Mouse (Mus musculus): ENCODE measurements around the gene Myl4. TPM values are rescaled to one million over a fixed set of nuclear protein-coding genes. Genes with fewer than 3 reads are reported as not detected.

Myl4 gene
- polyA plus RNA-seq, 1 experiment = 3.8 TPM

GRCm38 (mm10) chr11:104619084-104620022 is 68.9 kb downstream of the Myl4 start:
- H3K4me3 ChIP-seq (ENCODE audit: low read depth, low read length) = no peak overlapping the region
- H3K9me3 ChIP-seq (replicated peaks; ENCODE audit: control insufficient read depth, insufficient read depth, low read length, poor library complexity, severe bottlenecking) = no peaks in the 10 kb centered on the region
- H3K4me1 ChIP-seq (ENCODE audit: control insufficient read depth, insufficient read depth, low read length) = no peaks in the 10 kb centered on the region
- H3K27me3 ChIP-seq (ENCODE audit: control insufficient read depth, insufficient read depth, low read length, poor library complexity, severe bottlenecking) = no peaks in the 10 kb centered on the region
- no peaks in the 10 kb centered on the region for H3K36me3 ChIP-seq (ENCODE audit: control insufficient read depth, insufficient read depth, low read length, poor library complexity, severe bottlenecking)
- H3K9ac ChIP-seq (ENCODE audit: low read depth, poor library complexity, severe bottlenecking) = no peak overlapping the region
- TF ChIP-seq CTCF (IDR thresholded peaks at IDR 0.05; ENCODE audit: low read depth, low read length) (no peak), POLR2A (IDR thresholded peaks at IDR 0.05; ENCODE audit: insufficient read depth, low read length) (no peak), EP300 (IDR thresholded peaks at IDR 0.05; ENCODE audit: insufficient read depth, low read depth, low read length) (no peak)
- 0 out of 2 replicates have a peak overlapping the region, but pooled peaks have one; percentile 25 for H3K27ac ChIP-seq (ENCODE audit: insufficient read depth, low read length)

GRCm38 (mm10) chr11:104622040-104622962 is 71.8 kb downstream of the Myl4 start:
- Histone ChIP-seq H3K36me3 (ENCODE audit: control insufficient read depth, insufficient read depth, low read length, poor library complexity, severe bottlenecking) (no peaks in the 10 kb centered on the region), H3K27me3 (ENCODE audit: control insufficient read depth, insufficient read depth, low read length, poor library complexity, severe bottlenecking) (no peaks in the 10 kb centered on the region), H3K9me3 (replicated peaks; ENCODE audit: control insufficient read depth, insufficient read depth, low read length, poor library complexity, severe bottlenecking) (no peaks in the 10 kb centered on the region), H3K4me1 (ENCODE audit: control insufficient read depth, insufficient read depth, low read length) (no peaks in the 10 kb centered on the region), H3K27ac (ENCODE audit: insufficient read depth, low read length) (no peak overlapping the region), H3K4me3 (ENCODE audit: low read depth, low read length) (no peak overlapping the region), H3K9ac (ENCODE audit: low read depth, poor library complexity, severe bottlenecking) (no peak overlapping the region)
- TF ChIP-seq EP300 (IDR thresholded peaks at IDR 0.05; ENCODE audit: insufficient read depth, low read depth, low read length) (no peak), POLR2A (IDR thresholded peaks at IDR 0.05; ENCODE audit: insufficient read depth, low read length) (no peak), CTCF (IDR thresholded peaks at IDR 0.05; ENCODE audit: low read depth, low read length) (no peak)

- Histone ChIP-seq H3K27ac (ENCODE audit: insufficient read depth, low read length) (no peak overlapping the region), H3K36me3 (ENCODE audit: control insufficient read depth, insufficient read depth, low read length, poor library complexity, severe bottlenecking) (no peaks in the 10 kb centered on the region), H3K9me3 (replicated peaks; ENCODE audit: control insufficient read depth, insufficient read depth, low read length, poor library complexity, severe bottlenecking) (no peaks in the 10 kb centered on the region), H3K27me3 (ENCODE audit: control insufficient read depth, insufficient read depth, low read length, poor library complexity, severe bottlenecking) (no peaks in the 10 kb centered on the region), H3K4me1 (ENCODE audit: control insufficient read depth, insufficient read depth, low read length) (no peaks in the 10 kb centered on the region), H3K9ac (ENCODE audit: low read depth, poor library complexity, severe bottlenecking) (no peak overlapping the region), H3K4me3 (ENCODE audit: low read depth, low read length) (no peak overlapping the region)
- TF ChIP-seq EP300 (IDR thresholded peaks at IDR 0.05; ENCODE audit: insufficient read depth, low read depth, low read length) = 0 out of 2 replicates have a peak, but pooled peaks have one; percentile 38
- TF ChIP-seq POLR2A (IDR thresholded peaks at IDR 0.05; ENCODE audit: insufficient read depth, low read length) = no peak
- peak; percentile 9 for TF ChIP-seq CTCF (IDR thresholded peaks at IDR 0.05; ENCODE audit: low read depth, low read length)
Measured at GRCm38 (mm10) chr11:104624791-104625391, 74.4 kb downstream of the Myl4 start.

- TF ChIP-seq POLR2A (IDR thresholded peaks at IDR 0.05; ENCODE audit: insufficient read depth, low read length) = no peak
- Histone ChIP-seq H3K9ac (ENCODE audit: low read depth, poor library complexity, severe bottlenecking) (no peak overlapping the region), H3K27ac (ENCODE audit: insufficient read depth, low read length) (no peak overlapping the region), H3K36me3 (ENCODE audit: control insufficient read depth, insufficient read depth, low read length, poor library complexity, severe bottlenecking) (no peaks in the 10 kb centered on the region), H3K4me3 (ENCODE audit: low read depth, low read length) (no peak overlapping the region), H3K9me3 (replicated peaks; ENCODE audit: control insufficient read depth, insufficient read depth, low read length, poor library complexity, severe bottlenecking) (no peaks in the 10 kb centered on the region), H3K4me1 (ENCODE audit: control insufficient read depth, insufficient read depth, low read length) (no peaks in the 10 kb centered on the region), H3K27me3 (ENCODE audit: control insufficient read depth, insufficient read depth, low read length, poor library complexity, severe bottlenecking) (no peaks in the 10 kb centered on the region)
Measured at GRCm38 (mm10) chr11:104625453-104626402, 75.3 kb downstream of the Myl4 start.

- no peak overlapping the region for H3K27ac ChIP-seq (ENCODE audit: insufficient read depth, low read length)
- H3K4me3 ChIP-seq (ENCODE audit: low read depth, low read length) = no peak overlapping the region
- no peak overlapping the region for H3K9ac ChIP-seq (ENCODE audit: low read depth, poor library complexity, severe bottlenecking)
- no peak for TF ChIP-seq EP300 (IDR thresholded peaks at IDR 0.05; ENCODE audit: insufficient read depth, low read depth, low read length)
- no peak for TF ChIP-seq CTCF (IDR thresholded peaks at IDR 0.05; ENCODE audit: low read depth, low read length)
- TF ChIP-seq POLR2A (IDR thresholded peaks at IDR 0.05; ENCODE audit: insufficient read depth, low read length) = no peak
- no peaks in the 10 kb centered on the region for H3K36me3 ChIP-seq (ENCODE audit: control insufficient read depth, insufficient read depth, low read length, poor library complexity, severe bottlenecking)
- no peaks in the 10 kb centered on the region for H3K9me3 ChIP-seq (replicated peaks; ENCODE audit: control insufficient read depth, insufficient read depth, low read length, poor library complexity, severe bottlenecking)
- no peaks in the 10 kb centered on the region for H3K27me3 ChIP-seq (ENCODE audit: control insufficient read depth, insufficient read depth, low read length, poor library complexity, severe bottlenecking)
- no peaks in the 10 kb centered on the region for H3K4me1 ChIP-seq (ENCODE audit: control insufficient read depth, insufficient read depth, low read length)
Measured at GRCm38 (mm10) chr11:104626635-104627034, 76.2 kb downstream of the Myl4 start.

All from ES-Bruce4 (cell line).